Mouse (Mus musculus) liver, embryonic 15.5 days (tissue): ENCODE results near the gene Mtnr1a. TPM values are rescaled to one million over a fixed set of nuclear protein-coding genes. Genes with fewer than 3 reads are reported as not detected.

Experiments
- ATAC-seq: fragments of 200-750 bp; cut with Nextera tagmentation; 2 replicates; pipeline ENCODE4 v1.8.0; 2017; ENCODE audit warnings: moderate number of reproducible peaks, mild to moderate bottlenecking, moderate library complexity; ENCODE audit not compliant: insufficient read depth
- H3K27ac ChIP-seq: fragments of 300-500 bp; sonication (generic); replicated peaks from 2 replicates; pipeline ENCODE4 v1.5.1; 2015; ENCODE audit warnings: mild to moderate bottlenecking, inconsistent platforms
- H3K27me3 ChIP-seq: fragments of 300-500 bp; sonication (generic); 2 replicates; pipeline ENCODE4 v1.6.1; 2015; ENCODE audit warnings: mild to moderate bottlenecking, inconsistent platforms
- H3K36me3 ChIP-seq: fragments of 300-500 bp; sonication (generic); replicated peaks from 2 replicates; pipeline ENCODE4 v1.6.1; 2015; ENCODE audit warnings: moderate library complexity, mild to moderate bottlenecking, inconsistent platforms
- H3K4me1 ChIP-seq: fragments of 300-500 bp; sonication (generic); replicated peaks from 2 replicates; pipeline ENCODE4 v1.6.1; 2015; ENCODE audit warnings: inconsistent platforms
- H3K4me2 ChIP-seq: fragments of 300-500 bp; sonication (generic); 2 replicates; pipeline ENCODE4 v1.6.1; 2015; ENCODE audit warnings: moderate library complexity, mild to moderate bottlenecking, inconsistent platforms
- H3K4me3 ChIP-seq: fragments of 300-500 bp; sonication (generic); replicated peaks from 2 replicates; pipeline ENCODE4 v1.5.1; 2015; ENCODE audit warnings: mild to moderate bottlenecking, inconsistent platforms
- H3K9ac ChIP-seq: fragments of 300-500 bp; sonication (generic); 2 replicates; pipeline ENCODE4 v1.6.1; 2015; ENCODE audit warnings: moderate library complexity, mild to moderate bottlenecking, inconsistent platforms
- H3K9me3 ChIP-seq: fragments of 300-500 bp; sonication (generic); replicated peaks from 2 replicates; pipeline ENCODE4 v1.6.1; 2016; ENCODE audit warnings: inconsistent platforms
- WGBS: fragments of 180-500 bp; shearing (Covaris S2); methylation state at CpG from one replicate; pipeline ENCODE4 v1.1.7; 2015; ENCODE audit warnings: mixed read lengths; ENCODE audit not compliant: insufficient replicate concordance; 5-methylcytosine and 5-hydroxymethylcytosine counted together
- polyA plus RNA-seq: library from polyadenylated mRNA; unstranded; fragments of >200 nt; fragmentation: Nextera tagmentation; extraction: Ambion mirVana; gene quantifications from 2 replicates; pipeline ENCODE4 v1.2.1, GENCODE M21; 2015

The Mtnr1a gene
- not detected in 2 replicates for polyA plus RNA-seq

DNA sequence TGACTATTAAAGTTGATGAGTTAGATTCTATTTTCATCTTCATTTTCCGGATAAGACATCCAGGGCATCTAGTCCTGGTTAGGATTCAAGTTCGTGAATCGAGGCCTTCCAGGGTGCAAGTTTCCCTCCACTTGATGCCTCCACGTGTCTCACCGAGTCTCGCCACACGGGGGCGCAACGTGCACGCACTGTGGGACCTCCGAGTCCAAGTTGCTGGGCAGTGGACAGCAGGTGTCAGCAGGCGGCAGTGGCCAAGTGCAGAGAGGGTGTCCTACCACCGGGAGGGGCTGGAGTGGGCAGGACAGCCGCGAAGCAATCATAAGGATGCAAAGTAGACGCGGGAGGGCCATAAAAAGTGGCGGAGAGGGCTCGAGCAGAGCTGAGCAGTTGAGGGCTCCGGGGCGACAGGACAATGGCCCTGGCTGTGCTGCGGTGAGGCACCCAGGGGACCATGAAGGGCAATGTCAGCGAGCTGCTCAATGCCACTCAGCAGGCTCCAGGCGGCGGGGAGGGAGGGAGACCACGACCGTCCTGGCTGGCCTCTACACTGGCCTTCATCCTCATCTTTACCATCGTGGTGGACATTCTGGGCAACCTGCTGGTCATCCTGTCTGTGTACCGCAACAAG is at the start of gene Mtnr1a:
Mtnr1a (plus strand) TSS at position 379 of the 628 bp plus-strand sequence.
- Histone ChIP-seq H3K4me1 (no peaks in the 10 kb centered on the region), H3K4me3 (no peak within 1 kb of the TSS), H3K36me3 (no peaks in the 10 kb centered on the region), H3K9me3 (no peaks in the 10 kb centered on the region), H3K4me2 (peak within 1 kb of the TSS; percentile 35), H3K9ac (no peak within 1 kb of the TSS), H3K27me3 (no peaks in the 10 kb centered on the region), H3K27ac (no peak within 1 kb of the TSS)
- ATAC-seq: peak; percentile 54
- 7% methylated on average over 26 of the region's 29 CpGs for WGBS

DNA sequence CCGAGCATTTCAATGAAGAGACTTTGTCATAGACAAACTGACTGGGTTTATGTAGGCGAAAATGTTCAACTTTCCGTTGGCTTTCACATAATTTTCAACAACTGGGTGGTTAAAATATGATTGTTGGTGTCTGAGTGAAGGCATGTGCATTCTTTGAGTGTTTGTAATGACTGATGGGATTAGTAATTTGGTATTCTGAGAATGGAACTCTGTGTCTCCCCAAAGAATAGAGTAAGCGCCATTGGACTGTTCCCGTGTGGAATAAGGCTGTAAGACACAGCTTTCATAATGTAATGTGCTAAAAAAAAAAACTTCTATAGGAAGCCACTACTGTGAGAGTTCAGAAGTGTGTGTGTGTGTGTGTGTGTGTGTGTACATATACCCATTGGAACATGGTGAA is 49.7 kb upstream of the Mtnr1a start:
- H3K9ac ChIP-seq: no peak overlapping the region
- peaks cover 15% of the 10 kb centered on the region for H3K36me3 ChIP-seq
- H3K4me3 ChIP-seq: no peak overlapping the region
- no peak overlapping the region for H3K27ac ChIP-seq
- H3K27me3 ChIP-seq: no peaks in the 10 kb centered on the region
- no peaks in the 10 kb centered on the region for H3K9me3 ChIP-seq
- no peak for ATAC-seq
- H3K4me2 ChIP-seq: no peak overlapping the region
- 59% methylated on average over 5 of the region's 5 CpGs for WGBS
- no peaks in the 10 kb centered on the region for H3K4me1 ChIP-seq

DNA sequence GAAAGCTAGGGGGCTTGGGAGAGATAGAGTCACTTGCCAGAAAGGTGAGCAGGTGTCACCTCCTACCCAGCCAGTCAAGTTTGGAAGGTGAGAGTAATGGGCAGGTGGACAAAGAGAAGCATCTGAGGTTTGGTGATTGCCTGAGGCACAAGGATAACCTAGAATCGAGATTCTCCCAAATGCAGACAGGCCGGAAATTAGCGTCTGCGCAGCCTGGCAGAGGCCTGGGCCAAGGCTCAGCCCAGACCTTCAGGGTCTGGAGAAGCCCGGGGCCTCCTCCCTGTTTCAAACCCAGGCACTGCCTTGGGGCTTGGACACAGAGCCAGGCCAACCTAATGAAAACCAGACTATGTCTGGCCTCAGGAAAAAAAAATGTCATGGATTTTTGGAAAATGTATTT is 47.8 kb upstream of the Mtnr1a start:
- H3K4me1 ChIP-seq: no peaks in the 10 kb centered on the region
- WGBS: 77% methylated on average over 5 of the region's 5 CpGs

GRCm38 (mm10) chr8:45021911-45022665 is 46.8 kb upstream of the Mtnr1a start:
- Histone ChIP-seq H3K9me3 (0 out of 2 replicates have a peak, but pooled peaks cover 5% of the 10 kb centered on the region), H3K9ac (no peak overlapping the region), H3K27me3 (no peaks in the 10 kb centered on the region), H3K36me3 (peaks cover 36% of the 10 kb centered on the region), H3K27ac (no peak overlapping the region), H3K4me3 (no peak overlapping the region), H3K4me1 (no peaks in the 10 kb centered on the region), H3K4me2 (no peak overlapping the region)
- ATAC-seq: no peak
- WGBS: 76% methylated on average over 21 of the region's 21 CpGs

More for the DNA sequence above, 47.8 kb upstream of the Mtnr1a start:
- Histone ChIP-seq H3K27me3 (no peaks in the 10 kb centered on the region), H3K9ac (no peak overlapping the region), H3K27ac (no peak overlapping the region), H3K36me3 (peaks cover 31% of the 10 kb centered on the region), H3K9me3 (0 out of 2 replicates have a peak, but pooled peaks cover 3% of the 10 kb centered on the region), H3K4me2 (no peak overlapping the region), H3K4me3 (no peak overlapping the region)
- ATAC-seq: no peak

DNA sequence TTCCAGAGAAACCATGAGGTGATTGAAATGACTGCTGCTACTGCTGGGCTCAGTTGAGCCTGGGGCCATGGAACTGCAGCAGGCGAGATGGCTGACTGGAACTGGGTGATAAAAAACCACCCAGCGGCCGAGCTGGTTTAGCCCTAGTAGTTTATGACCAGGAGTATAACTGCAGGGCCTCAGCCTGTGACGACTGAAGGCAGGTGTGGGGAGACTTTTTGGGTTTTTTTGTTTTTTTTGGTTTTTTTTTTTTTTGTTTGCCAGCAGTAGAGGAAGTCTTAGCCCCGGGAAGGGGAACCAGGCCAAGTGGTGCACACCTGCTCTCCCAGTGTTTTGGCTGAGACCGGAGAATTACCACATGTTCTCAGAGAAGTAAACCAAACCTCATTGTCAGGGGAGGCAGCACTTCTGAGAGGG is 40.8 kb upstream of the Mtnr1a start:
- H3K36me3 ChIP-seq: peaks cover 40% of the 10 kb centered on the region
- H3K9ac ChIP-seq: no peak overlapping the region
- 0 out of 2 replicates have a peak, but pooled peaks cover 5% of the 10 kb centered on the region for H3K9me3 ChIP-seq
- H3K27ac ChIP-seq: no peak overlapping the region
- no peak overlapping the region for H3K4me2 ChIP-seq
- no peaks in the 10 kb centered on the region for H3K27me3 ChIP-seq
- no peaks in the 10 kb centered on the region for H3K4me1 ChIP-seq
- ATAC-seq: no peak
- H3K4me3 ChIP-seq: no peak overlapping the region
- 58% methylated on average over 6 of the region's 6 CpGs for WGBS

DNA sequence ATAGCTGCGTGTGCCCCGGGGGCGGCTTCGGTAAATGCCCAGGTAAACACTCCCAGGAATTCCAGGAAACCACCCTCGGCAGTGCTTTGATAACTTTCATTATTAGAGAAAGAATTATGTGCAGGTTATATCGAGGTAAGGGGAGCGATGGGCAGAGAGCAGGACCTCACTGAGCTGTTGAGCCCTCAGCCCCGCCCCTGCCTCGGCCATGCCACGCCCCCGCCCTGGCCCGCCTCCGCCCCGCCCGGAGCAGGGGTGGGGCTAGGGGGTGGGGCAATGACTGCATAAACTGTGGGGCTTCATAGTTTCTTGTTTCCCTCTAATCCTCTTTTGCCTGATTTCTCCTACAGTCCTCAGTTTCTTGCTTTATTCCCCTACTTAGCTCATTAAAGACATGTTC is 30.6 kb upstream of the Mtnr1a start:
- ATAC-seq: no peak
- no peak overlapping the region for H3K4me3 ChIP-seq
- H3K4me1 ChIP-seq: no peaks in the 10 kb centered on the region
- 0 out of 2 replicates have a peak, but pooled peaks cover 3% of the 10 kb centered on the region for H3K9me3 ChIP-seq
- H3K9ac ChIP-seq: no peak overlapping the region
- H3K36me3 ChIP-seq: peaks cover 37% of the 10 kb centered on the region
- no peaks in the 10 kb centered on the region for H3K27me3 ChIP-seq
- no peak overlapping the region for H3K27ac ChIP-seq
- H3K4me2 ChIP-seq: no peak overlapping the region
- WGBS: 69% methylated on average over 15 of the region's 15 CpGs

DNA sequence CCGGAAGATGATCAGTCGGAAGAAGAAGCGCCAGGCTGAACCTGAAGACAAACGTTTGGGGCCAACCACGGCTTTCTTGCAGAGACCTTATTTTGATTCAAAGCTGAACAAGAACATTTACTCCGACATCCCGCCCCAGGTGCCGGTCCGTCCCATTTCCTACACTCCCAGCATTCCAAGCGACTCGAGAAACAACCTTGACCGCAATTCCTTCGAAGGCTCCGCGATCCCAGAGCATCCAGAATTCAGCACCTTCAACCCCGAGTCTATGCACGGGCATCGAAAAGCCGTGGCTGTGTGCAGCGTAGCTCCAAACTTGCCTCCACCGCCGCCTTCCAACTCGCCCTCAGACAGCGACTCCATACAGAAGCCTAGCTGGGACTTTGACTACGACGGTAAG is 24.8 kb upstream of the Mtnr1a start:
- WGBS: 82% methylated on average over 26 of the region's 26 CpGs
- Histone ChIP-seq H3K9me3 (0 out of 2 replicates have a peak, but pooled peaks cover 3% of the 10 kb centered on the region), H3K36me3 (peaks cover 22% of the 10 kb centered on the region)

GRCm38 (mm10) chr8:45050451-45050850 is 18.5 kb upstream of the Mtnr1a start:
- ATAC-seq: no peak
- Histone ChIP-seq H3K36me3 (no peaks in the 10 kb centered on the region), H3K4me3 (no peak overlapping the region), H3K9me3 (no peaks in the 10 kb centered on the region), H3K27ac (no peak overlapping the region), H3K4me2 (no peak overlapping the region), H3K4me1 (no peaks in the 10 kb centered on the region), H3K27me3 (no peaks in the 10 kb centered on the region), H3K9ac (no peak overlapping the region)
- 65% methylated on average over 8 of the region's 8 CpGs for WGBS

More for the DNA sequence above, 24.8 kb upstream of the Mtnr1a start:
- Histone ChIP-seq H3K9ac (no peak overlapping the region), H3K27ac (no peak overlapping the region), H3K27me3 (no peaks in the 10 kb centered on the region), H3K4me3 (no peak overlapping the region), H3K4me2 (no peak overlapping the region), H3K4me1 (no peaks in the 10 kb centered on the region)
- ATAC-seq: no peak

DNA sequence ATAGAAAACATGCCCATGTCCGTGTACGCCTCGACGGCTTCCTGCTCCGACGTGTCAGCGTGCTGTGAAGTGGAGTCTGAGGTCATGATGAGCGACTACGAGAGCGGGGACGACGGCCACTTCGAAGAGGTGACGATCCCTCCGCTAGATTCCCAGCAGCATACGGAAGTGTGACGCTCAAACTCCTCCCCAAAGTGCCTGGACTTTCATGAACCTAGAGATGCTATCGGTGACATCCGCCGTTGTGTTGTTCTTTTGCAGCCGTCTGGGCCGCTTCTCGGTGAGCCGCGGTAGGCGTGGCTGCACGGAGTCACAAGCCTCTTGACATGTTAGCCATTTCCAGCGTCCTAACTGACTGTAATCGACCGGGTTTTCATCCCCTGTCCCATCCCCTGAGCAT is 17.7 kb upstream of the Mtnr1a start:
- no peak overlapping the region for H3K9ac ChIP-seq
- no peaks in the 10 kb centered on the region for H3K4me1 ChIP-seq
- no peak overlapping the region for H3K27ac ChIP-seq
- H3K36me3 ChIP-seq: no peaks in the 10 kb centered on the region
- no peak for ATAC-seq
- WGBS: 85% methylated on average over 30 of the region's 30 CpGs
- no peak overlapping the region for H3K4me2 ChIP-seq
- no peaks in the 10 kb centered on the region for H3K27me3 ChIP-seq
- H3K9me3 ChIP-seq: no peaks in the 10 kb centered on the region
- H3K4me3 ChIP-seq: no peak overlapping the region

- no peak for ATAC-seq
- Histone ChIP-seq H3K4me3 (no peak overlapping the region), H3K36me3 (no peaks in the 10 kb centered on the region), H3K9ac (no peak overlapping the region), H3K27ac (no peak overlapping the region), H3K27me3 (no peaks in the 10 kb centered on the region), H3K4me1 (no peaks in the 10 kb centered on the region), H3K9me3 (no peaks in the 10 kb centered on the region), H3K4me2 (no peak overlapping the region)
- WGBS: 51% methylated on average over 1 of the region's 1 CpGs
Observed at GRCm38 (mm10) chr8:45052205-45052604, 16.7 kb upstream of the Mtnr1a start.

- Histone ChIP-seq H3K9me3 (no peaks in the 10 kb centered on the region), H3K9ac (no peak overlapping the region), H3K4me2 (no peak overlapping the region), H3K36me3 (no peaks in the 10 kb centered on the region), H3K27me3 (no peaks in the 10 kb centered on the region), H3K4me1 (no peaks in the 10 kb centered on the region), H3K4me3 (no peak overlapping the region), H3K27ac (no peak overlapping the region)
- no peak for ATAC-seq
- WGBS: 77% methylated on average over 9 of the region's 9 CpGs
Observed at GRCm38 (mm10) chr8:45052618-45053017, 16.3 kb upstream of the Mtnr1a start.
